Mouse (Mus musculus) embryonic facial prominence, embryonic 10.5 days (tissue): ENCODE measurements around the gene Fam19a5. TPM values are rescaled to one million over a fixed set of nuclear protein-coding genes. Genes with fewer than 3 reads are reported as not detected.

Experiments used
- DNase-seq: peaks from one replicate; pipeline ENCODE4 v3.0.0-alpha.2; 2017; ENCODE audit warnings: low spot score
- H3K27ac ChIP-seq: fragments of 300-500 bp; sonication (generic); replicated peaks from 2 replicates; pipeline ENCODE4 v1.5.1; 2016; ENCODE audit warnings: mild to moderate bottlenecking
- H3K27me3 ChIP-seq: fragments of 300-500 bp; sonication (generic); replicated peaks from 2 replicates; pipeline ENCODE4 v1.6.1; 2016; ENCODE audit warnings: low read depth, mild to moderate bottlenecking; ENCODE audit not compliant: poor library complexity, severe bottlenecking
- H3K36me3 ChIP-seq: fragments of 300-500 bp; sonication (generic); replicated peaks from 2 replicates; pipeline ENCODE4 v1.6.1; 2016; ENCODE audit warnings: mild to moderate bottlenecking, moderate library complexity
- H3K4me1 ChIP-seq: fragments of 300-500 bp; sonication (generic); 2 replicates; pipeline ENCODE4 v1.6.1; 2016
- H3K4me3 ChIP-seq: fragments of 300-500 bp; sonication (generic); 2 replicates; pipeline ENCODE4 v1.5.1; 2016; ENCODE audit warnings: mild to moderate bottlenecking, moderate library complexity
- H3K9me3 ChIP-seq: fragments of 300-500 bp; sonication (generic); 2 replicates; pipeline ENCODE4 v1.6.1; 2016; ENCODE audit warnings: mild to moderate bottlenecking
- WGBS: fragments of 180-500 bp; shearing (Covaris S2); methylation state at CpG from one replicate; pipeline ENCODE4 v1.1.7; 2016; 5-methylcytosine and 5-hydroxymethylcytosine counted together
- polyA plus RNA-seq: library from polyadenylated mRNA; unstranded; fragments of >200 nt; fragmentation: Nextera tagmentation; extraction: Ambion mirVana; gene quantifications from 2 replicates; pipeline ENCODE4 v1.2.1, GENCODE M21; 2016

Gene Fam19a5
- polyA plus RNA-seq, 1 experiment from 2014 or later: 4.4 TPM

DNA sequence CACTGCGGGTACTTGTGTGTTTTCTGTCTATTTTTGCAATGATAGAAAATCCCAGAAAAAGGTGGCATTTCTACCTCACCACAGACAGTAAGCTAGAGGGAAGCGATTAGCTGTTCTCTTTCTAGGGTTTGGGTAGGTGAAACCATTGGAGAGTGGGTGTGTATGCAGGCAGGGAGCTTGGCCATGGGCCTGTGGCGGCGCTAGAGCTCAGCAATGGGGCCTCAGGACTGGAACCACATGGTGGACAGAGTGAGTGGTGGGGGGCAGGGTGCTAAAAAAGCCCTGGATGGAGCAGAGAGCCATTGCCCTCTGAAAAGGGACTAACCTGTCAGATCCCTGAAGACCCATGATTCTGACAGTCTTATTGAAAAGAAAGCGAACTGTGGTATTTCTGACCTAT, 6.7 kb downstream of the Fam19a5 start:
- no peaks in the 10 kb centered on the region for H3K9me3 ChIP-seq
- no peaks in the 10 kb centered on the region for H3K36me3 ChIP-seq
- no peak for DNase-seq
- H3K4me3 ChIP-seq: no peak overlapping the region
- H3K4me1 ChIP-seq: peaks cover 51% of the 10 kb centered on the region
- H3K27me3 ChIP-seq: peaks cover 32% of the 10 kb centered on the region
- no peak overlapping the region for H3K27ac ChIP-seq
- 55% methylated on average over 5 of the region's 5 CpGs for WGBS

DNA sequence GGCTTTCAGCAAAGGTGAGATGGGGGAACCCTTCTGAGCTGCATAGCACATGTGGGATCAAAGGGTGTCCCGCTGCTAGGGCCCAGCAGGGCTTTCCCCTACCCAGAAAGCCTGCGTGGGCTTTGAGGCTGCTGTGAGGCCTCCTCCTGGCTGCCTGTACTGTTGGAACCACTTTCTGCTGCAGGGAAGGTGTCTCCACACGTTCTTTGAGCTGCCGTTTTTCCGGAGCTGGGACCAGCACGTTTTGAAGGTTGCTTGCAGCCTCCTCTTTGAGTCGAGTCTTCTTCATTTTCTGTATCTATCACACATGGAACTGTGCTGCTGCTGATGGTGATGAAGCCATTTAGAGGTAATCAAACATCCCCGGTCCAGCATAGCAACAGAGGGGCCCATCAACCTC, 7.5 kb downstream of the Fam19a5 start:
- Histone ChIP-seq H3K27ac (0 out of 2 replicates have a peak overlapping the region, but pooled peaks have one; percentile 14), H3K9me3 (no peaks in the 10 kb centered on the region), H3K36me3 (no peaks in the 10 kb centered on the region), H3K4me1 (peaks cover 44% of the 10 kb centered on the region), H3K4me3 (no peak overlapping the region), H3K27me3 (peaks cover 25% of the 10 kb centered on the region)
- DNase-seq: no peak
- 61% methylated on average over 8 of the region's 8 CpGs for WGBS

DNA sequence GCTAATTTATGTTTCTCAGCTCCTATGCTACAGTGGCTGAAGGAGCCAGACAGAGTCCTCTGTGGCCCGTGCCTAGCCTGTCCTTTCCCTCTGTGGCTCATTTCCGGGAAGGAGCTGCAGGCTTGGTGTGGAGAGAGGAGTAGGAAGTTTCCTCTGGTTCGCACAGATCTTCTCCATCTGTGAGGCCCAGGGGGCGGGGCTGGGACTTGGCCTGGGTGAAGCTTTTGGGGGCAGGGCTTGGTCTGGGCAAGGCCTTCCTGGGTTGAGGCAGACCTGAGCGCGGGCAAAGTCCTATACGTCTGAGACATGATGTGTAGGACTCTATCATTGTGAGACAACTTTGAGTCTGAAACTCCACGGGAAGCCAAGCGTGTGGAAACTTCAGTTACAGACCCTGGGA, 11.7 kb downstream of the Fam19a5 start:
- H3K36me3 ChIP-seq: no peaks in the 10 kb centered on the region
- 77% methylated on average over 9 of the region's 9 CpGs for WGBS
- H3K9me3 ChIP-seq: no peaks in the 10 kb centered on the region
- no peak overlapping the region for H3K27ac ChIP-seq
- H3K4me3 ChIP-seq: no peak overlapping the region
- H3K27me3 ChIP-seq: no peaks in the 10 kb centered on the region
- peaks cover 10% of the 10 kb centered on the region for H3K4me1 ChIP-seq
- DNase-seq: no peak

GRCm38 (mm10) chr15:87564331-87564730, 20.2 kb downstream of the Fam19a5 start:
- Histone ChIP-seq H3K27ac (no peak overlapping the region), H3K9me3 (no peaks in the 10 kb centered on the region), H3K27me3 (no peaks in the 10 kb centered on the region), H3K36me3 (no peaks in the 10 kb centered on the region), H3K4me3 (no peak overlapping the region), H3K4me1 (peaks cover 13% of the 10 kb centered on the region)
- 91% methylated on average over 5 of the region's 5 CpGs for WGBS
- DNase-seq: no peak

- no peaks in the 10 kb centered on the region for H3K9me3 ChIP-seq
- H3K27me3 ChIP-seq: no peaks in the 10 kb centered on the region
- no peaks in the 10 kb centered on the region for H3K36me3 ChIP-seq
- WGBS: 53% methylated on average over 11 of the region's 11 CpGs
- no peak overlapping the region for H3K4me3 ChIP-seq
- peaks cover 13% of the 10 kb centered on the region for H3K4me1 ChIP-seq
- peak overlapping the region; percentile 57; the same call in 1 of the 2 replicates for H3K27ac ChIP-seq
- no peak for DNase-seq
Measured at GRCm38 (mm10) chr15:87566040-87566929, 22.2 kb downstream of the Fam19a5 start.

- Histone ChIP-seq H3K36me3 (0 out of 2 replicates have a peak, but pooled peaks cover 2% of the 10 kb centered on the region), H3K27me3 (no peaks in the 10 kb centered on the region), H3K9me3 (no peaks in the 10 kb centered on the region), H3K4me1 (peaks cover 13% of the 10 kb centered on the region), H3K27ac (no peak overlapping the region), H3K4me3 (no peak overlapping the region)
- WGBS: 85% methylated on average over 11 of the region's 11 CpGs
- DNase-seq: no peak
Measured at GRCm38 (mm10) chr15:87570182-87570581, 26.1 kb downstream of the Fam19a5 start.

DNA sequence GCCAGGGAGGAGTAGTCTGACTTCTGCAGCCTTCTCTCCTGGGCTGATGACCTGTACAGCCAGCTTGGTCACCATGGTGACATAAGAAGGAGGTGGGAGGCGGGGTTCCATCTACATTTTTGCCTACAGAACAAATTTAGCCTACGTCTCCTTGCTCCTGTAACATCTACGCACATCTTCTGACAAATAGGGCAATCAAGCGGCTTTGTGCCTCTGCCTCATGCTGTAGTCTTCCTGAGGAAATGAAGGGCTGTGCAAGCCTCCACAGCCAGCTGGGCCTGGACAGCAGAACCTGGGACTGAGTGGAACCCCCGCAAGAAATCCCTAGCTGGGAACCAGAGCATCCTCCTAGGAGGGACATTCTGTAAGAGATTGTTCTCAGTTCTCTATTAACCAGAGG, 35.8 kb downstream of the Fam19a5 start:
- WGBS: 90% methylated on average over 5 of the region's 5 CpGs
- DNase-seq: no peak
- no peak overlapping the region for H3K4me3 ChIP-seq

GRCm38 (mm10) chr15:87583921-87584621, 40.0 kb downstream of the Fam19a5 start:
- peaks cover 10% of the 10 kb centered on the region for H3K4me1 ChIP-seq
- H3K9me3 ChIP-seq: no peaks in the 10 kb centered on the region
- H3K27me3 ChIP-seq: no peaks in the 10 kb centered on the region
- no peak overlapping the region for H3K27ac ChIP-seq
- no peaks in the 10 kb centered on the region for H3K36me3 ChIP-seq
- 64% methylated on average over 26 of the region's 26 CpGs for WGBS
- DNase-seq: peak; percentile 17
- no peak overlapping the region for H3K4me3 ChIP-seq

More for the DNA sequence above, 35.8 kb downstream of the Fam19a5 start:
- no peak overlapping the region for H3K27ac ChIP-seq
- no peaks in the 10 kb centered on the region for H3K9me3 ChIP-seq
- peaks cover 10% of the 10 kb centered on the region for H3K4me1 ChIP-seq
- H3K36me3 ChIP-seq: no peaks in the 10 kb centered on the region
- no peaks in the 10 kb centered on the region for H3K27me3 ChIP-seq

- Histone ChIP-seq H3K4me1 (no peaks in the 10 kb centered on the region), H3K27ac (no peak overlapping the region), H3K4me3 (no peak overlapping the region), H3K27me3 (no peaks in the 10 kb centered on the region), H3K36me3 (no peaks in the 10 kb centered on the region), H3K9me3 (no peaks in the 10 kb centered on the region)
- DNase-seq: no peak
- 93% methylated on average over 10 of the region's 10 CpGs for WGBS
Measured at GRCm38 (mm10) chr15:87590975-87591374, 46.9 kb downstream of the Fam19a5 start.

DNA sequence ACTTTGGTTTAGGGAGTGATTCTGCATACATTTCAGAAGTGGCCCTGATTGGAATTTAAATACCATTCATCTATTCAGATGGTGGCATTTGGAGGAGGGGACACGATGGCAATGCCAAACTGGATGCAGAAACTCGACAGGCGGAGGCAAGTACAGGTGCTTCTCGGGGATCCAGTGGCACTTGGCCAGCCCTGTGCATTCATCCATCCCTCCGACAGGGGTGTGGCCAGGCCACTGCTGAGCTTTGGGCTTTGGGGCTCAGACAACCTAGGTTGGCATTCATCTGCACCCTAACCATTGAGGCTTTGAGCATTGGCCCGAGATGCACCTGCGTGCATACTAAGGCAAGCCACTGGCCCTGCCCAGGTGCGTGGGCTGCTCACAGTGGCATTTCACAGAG, 52.6 kb downstream of the Fam19a5 start:
- no peak for DNase-seq
- Histone ChIP-seq H3K4me1 (no peaks in the 10 kb centered on the region), H3K27ac (no peak overlapping the region), H3K9me3 (no peaks in the 10 kb centered on the region), H3K36me3 (no peaks in the 10 kb centered on the region), H3K27me3 (no peaks in the 10 kb centered on the region), H3K4me3 (no peak overlapping the region)
- WGBS: 89% methylated on average over 8 of the region's 8 CpGs

- H3K27ac ChIP-seq: no peak overlapping the region
- no peak for DNase-seq
- H3K36me3 ChIP-seq: no peaks in the 10 kb centered on the region
- WGBS: 88% methylated on average over 4 of the region's 4 CpGs
- H3K9me3 ChIP-seq: no peaks in the 10 kb centered on the region
- no peak overlapping the region for H3K4me3 ChIP-seq
- no peaks in the 10 kb centered on the region for H3K4me1 ChIP-seq
- no peaks in the 10 kb centered on the region for H3K27me3 ChIP-seq
Measured at GRCm38 (mm10) chr15:87597149-87597548, 53.0 kb downstream of the Fam19a5 start.

GRCm38 (mm10) chr15:87597766-87598165, 53.7 kb downstream of the Fam19a5 start:
- WGBS: 91% methylated on average over 4 of the region's 4 CpGs
- DNase-seq: no peak
- Histone ChIP-seq H3K4me3 (no peak overlapping the region), H3K9me3 (no peaks in the 10 kb centered on the region), H3K4me1 (no peaks in the 10 kb centered on the region), H3K27ac (no peak overlapping the region), H3K27me3 (no peaks in the 10 kb centered on the region), H3K36me3 (no peaks in the 10 kb centered on the region)

DNA sequence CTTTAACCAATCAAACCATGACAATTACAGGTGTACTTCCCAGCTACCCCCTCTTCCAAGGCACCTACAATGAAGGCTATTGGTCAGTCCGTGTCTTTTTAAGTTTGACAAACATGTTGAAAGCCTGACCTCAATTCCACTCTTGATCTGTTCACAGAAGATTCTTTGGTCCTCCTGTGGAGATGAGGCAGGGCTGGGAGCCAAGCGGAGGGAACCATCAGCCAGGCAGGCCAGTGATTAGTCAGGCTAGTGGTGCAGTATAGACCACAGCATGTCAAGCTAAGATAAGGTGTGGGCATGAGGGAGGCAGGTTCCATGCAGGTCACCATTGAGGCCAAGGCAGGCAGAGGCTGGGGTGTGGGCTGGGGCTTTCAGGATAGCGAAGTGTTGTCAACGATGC, 54.5 kb downstream of the Fam19a5 start:
- H3K27ac ChIP-seq: no peak overlapping the region
- H3K4me3 ChIP-seq: no peak overlapping the region
- 90% methylated on average over 4 of the region's 4 CpGs for whole genome bisulfite sequencing
- no peaks in the 10 kb centered on the region for H3K27me3 ChIP-seq
- H3K36me3 ChIP-seq: no peaks in the 10 kb centered on the region
- H3K9me3 ChIP-seq: no peaks in the 10 kb centered on the region
- no peak for DNase-seq
- no peaks in the 10 kb centered on the region for H3K4me1 ChIP-seq
